Comparison of ENCODE assay signal across 11 mouse cellular contexts in genomic region chr9:70331727-70332335, GRCm38 (mm10).
DNase-seq lines count a peak whose midpoint lies in the region; ATAC-seq and TF ChIP-seq lines count a peak whose summit lies in the region.
"Had no signal": no experiment of that assay in that cellular context is flagged by ENCODE, and none has a peak within 500 bp of the region (broad histone marks: within the 10 kb centered on the region; RNA-seq: fewer than 3 reads in every experiment).

No protein-coding gene starts in this region.

- no peaks in the 10 kb centered on the region for H3K9me3 ChIP-seq in kidney, postnatal 0 days (replicated peaks; ENCODE audit: low read length)
- no peaks in the 10 kb centered on the region for H3K9me3 ChIP-seq in lung, embryonic 16.5 days (ENCODE audit: control insufficient read depth, low read length)
- H3K9me3 ChIP-seq: midbrain, embryonic 12.5 days had no signal

- 61% methylated on average over 11 of the region's 11 CpGs for WGBS in lung, adult 2 months
- WGBS in kidney, postnatal 0 days = 29% methylated on average over 11 of the region's 11 CpGs
- 53% methylated on average over 11 of the region's 11 CpGs for WGBS in lung, embryonic 16.5 days

- no peaks in the 10 kb centered on the region for H3K27me3 ChIP-seq in kidney, postnatal 0 days (ENCODE audit: insufficient read depth, low read length)
- H3K27me3 ChIP-seq in lung, embryonic 16.5 days (ENCODE audit: control insufficient read depth, insufficient read depth, low read depth, low read length) = no peaks in the 10 kb centered on the region
- H3K27me3 ChIP-seq: midbrain, embryonic 12.5 days had no signal

- no peaks in the 10 kb centered on the region for H3K4me1 ChIP-seq in lung, adult 2 months (ENCODE audit: control insufficient read depth, insufficient read depth, low read length)
- H3K4me1 ChIP-seq in kidney, postnatal 0 days (replicated peaks; ENCODE audit: insufficient read depth, low read length) = no peaks in the 10 kb centered on the region
- H3K4me1 ChIP-seq in lung, embryonic 16.5 days (replicated peaks; ENCODE audit: control insufficient read depth, insufficient read depth, low read length) = no peaks in the 10 kb centered on the region
- H3K4me1 ChIP-seq: midbrain, embryonic 12.5 days had no signal

- TF ChIP-seq CTCF in lung, adult 2 months (IDR thresholded peaks at IDR 0.05; ENCODE audit: insufficient read depth, low read length) = no peak
- TF ChIP-seq CTCF in kidney, postnatal 0 days (IDR thresholded peaks at IDR 0.05; ENCODE audit: low read depth) = no peak

- no peak overlapping the region for H3K4me3 ChIP-seq in lung, adult 2 months (replicated peaks; ENCODE audit: extremely low read depth, low read depth, low read length)
- H3K4me3 ChIP-seq in kidney, postnatal 0 days (replicated peaks; ENCODE audit: low read depth, low read length) = no peak overlapping the region
- no peak overlapping the region for H3K4me3 ChIP-seq in lung, embryonic 16.5 days (ENCODE audit: low read length)
- H3K4me3 ChIP-seq: erythroblast, embryonic 14.5 days; midbrain, embryonic 12.5 days had no signal

- DNase-seq in lung, adult 18-20 months = peak; percentile 8 to 37
- DNase-seq in lung, adult 2 months = no peak
- DNase-seq in kidney, postnatal 0 days (ENCODE audit: low spot score) = peak; percentile 76
- peak; percentile 58 for DNase-seq in yolk sac, embryonic 10.5 days (ENCODE audit: low spot score)
- no peak for DNase-seq in layer of hippocampus, adult 9-10 months (ENCODE audit: low spot score)
- DNase-seq: cerebellum, postnatal 14 days had no signal

- H3K36me3 ChIP-seq in kidney, postnatal 0 days (ENCODE audit: insufficient read depth, low read length) = peaks cover 19% of the 10 kb centered on the region
- H3K36me3 ChIP-seq in lung, embryonic 16.5 days (ENCODE audit: control insufficient read depth, insufficient read depth, low read length) = peaks cover 19% of the 10 kb centered on the region

- H3K9ac ChIP-seq in kidney, postnatal 0 days (ENCODE audit: low read depth, low read length) = no peak overlapping the region
- no peak overlapping the region for H3K9ac ChIP-seq in lung, embryonic 16.5 days (ENCODE audit: low read length)
- H3K9ac ChIP-seq: midbrain, embryonic 12.5 days had no signal

- no peak overlapping the region for H3K4me2 ChIP-seq in kidney, postnatal 0 days (ENCODE audit: low read length)
- H3K4me2 ChIP-seq in lung, embryonic 16.5 days (ENCODE audit: low read depth, low read length) = no peak overlapping the region
- H3K4me2 ChIP-seq: midbrain, embryonic 12.5 days had no signal

- ATAC-seq in kidney, postnatal 0 days (replicated peaks; ENCODE audit: low FRiP score, low read depth) = no peak
- ATAC-seq in lung, embryonic 16.5 days (ENCODE audit: low read depth) = peak; percentile 56; the same call in 1 of the 2 replicates
- no peak for ATAC-seq in megakaryocyte-erythroid progenitor cell, adult 5-6 weeks (replicated peaks; ENCODE audit: low FRiP score, low TSS enrichment, poor library complexity, severe bottlenecking)
- ATAC-seq: inflammation-experienced regulatory T-cells, adult 6 months had no signal

- no peak overlapping the region for H3K27ac ChIP-seq in kidney, postnatal 0 days
- H3K27ac ChIP-seq in lung, embryonic 16.5 days (ENCODE audit: low read length) = no peak overlapping the region
- H3K27ac ChIP-seq: midbrain, embryonic 12.5 days had no signal

- no peak for TF ChIP-seq POLR2A in lung, adult 2 months (IDR thresholded peaks at IDR 0.05; ENCODE audit: borderline replicate concordance, extremely low read depth, low read depth, low read length)

Comparison
In these comparisons a context has a peak if more than half of its experiments do, and no peak if none do; other contexts are left out.
1. DNase-seq: peak in lung, adult 18-20 months (2 of 2), kidney, postnatal 0 days (single experiment) and yolk sac, embryonic 10.5 days (single experiment); none in lung, adult 2 months (single experiment) and layer of hippocampus, adult 9-10 months (single experiment).